Mouse (Mus musculus) liver, adult 2 months (tissue): ENCODE results near the gene Pxdc1. TPM values are rescaled to one million over a fixed set of nuclear protein-coding genes. Genes with fewer than 3 reads are reported as not detected.

Experiments used
- DNase-seq: peaks from one replicate; pipeline ENCODE4 v3.0.0-alpha.2; 2011; ENCODE audit warnings: low read depth, low spot score; ENCODE audit errors: extremely low read depth
- H3K27ac ChIP-seq: fragments of 200-500 bp; replicated peaks from 2 replicates; pipeline ENCODE4 v1.5.1; 2012; ENCODE audit warnings: low read depth, mild to moderate bottlenecking, control low read depth, inconsistent platforms, low read length; ENCODE audit not compliant: insufficient read depth
- H3K27me3 ChIP-seq: fragments of 200-500 bp; 2 replicates; pipeline ENCODE4 v1.6.1; 2012; ENCODE audit warnings: mild to moderate bottlenecking, moderate library complexity, low read length, inconsistent platforms; ENCODE audit not compliant: control insufficient read depth, insufficient read depth
- H3K36me3 ChIP-seq: fragments of 200-500 bp; 2 replicates; pipeline ENCODE4 v1.6.1; 2012; ENCODE audit warnings: low read length, inconsistent platforms; ENCODE audit not compliant: control insufficient read depth, insufficient read depth
- H3K4me1 ChIP-seq: fragments of 200-500 bp; 2 replicates; pipeline ENCODE4 v1.6.1; 2011; ENCODE audit warnings: low read length; ENCODE audit not compliant: control insufficient read depth, insufficient read depth
- H3K4me3 ChIP-seq: fragments of 200-500 bp; 2 replicates; pipeline ENCODE4 v1.5.1; 2011; ENCODE audit warnings: low read depth, mild to moderate bottlenecking, control low read depth, low read length, moderate library complexity; ENCODE audit not compliant: insufficient read depth
- H3K79me2 ChIP-seq: fragments of 200-500 bp; 2 replicates; pipeline ENCODE4 v1.6.1; 2012; ENCODE audit warnings: inconsistent platforms, mild to moderate bottlenecking, low read length, moderate library complexity; ENCODE audit not compliant: control insufficient read depth, insufficient read depth
- H3K9ac ChIP-seq: fragments of 200-500 bp; 2 replicates; pipeline ENCODE4 v1.6.1; 2012; ENCODE audit warnings: low read depth, mild to moderate bottlenecking, control low read depth, inconsistent platforms, low read length
- CTCF ChIP-seq: fragments of 200-500 bp; IDR thresholded peaks from 2 replicates; pipeline ENCODE4 v1.5.1; 2011; ENCODE audit warnings: low read depth, low read length, control low read depth
- POLR2A ChIP-seq: fragments of 200-500 bp; IDR thresholded peaks from 2 replicates; pipeline ENCODE4 v1.6.1; 2011; ENCODE audit warnings: low read length, control low read depth; ENCODE audit not compliant: insufficient read depth; ENCODE audit errors: extremely low read depth
- whole genome bisulfite sequencing: fragments of 180-500 bp; shearing (Covaris S2); methylation state at CpG from one replicate; pipeline ENCODE4 v1.1.7; 2018; 5-methylcytosine and 5-hydroxymethylcytosine counted together
- polyA plus RNA-seq: library from polyadenylated mRNA; depleted of rRNA; stranded (reverse); fragments of >200 nt; gene quantifications from 2 replicates; pipeline ENCODE4 v1.2.3, GENCODE M21; 2012
- total RNA-seq: library from RNA; depleted of rRNA; stranded (reverse); fragments of >200 nt; gene quantifications from 2 replicates; pipeline ENCODE4 v1.2.3, GENCODE M21; 2014

The Pxdc1 gene
- total and polyA plus RNA-seq, 2 experiments, result 93.8 to 108 TPM

GRCm38 (mm10) chr13:34685008-34685765 lies 31.9 kb upstream of the Pxdc1 start:
- H3K27me3 ChIP-seq, result no peaks in the 10 kb centered on the region
- no peaks in the 10 kb centered on the region for H3K79me2 ChIP-seq
- H3K27ac ChIP-seq, result no peak overlapping the region
- H3K4me3 ChIP-seq, result no peak overlapping the region
- DNase-seq, result no peak
- no peak for TF ChIP-seq POLR2A
- no peak for TF ChIP-seq CTCF
- no peaks in the 10 kb centered on the region for H3K4me1 ChIP-seq
- no peaks in the 10 kb centered on the region for H3K36me3 ChIP-seq
- no peak overlapping the region for H3K9ac ChIP-seq
- WGBS, result 84% methylated on average over 7 of the region's 7 CpGs

DNA sequence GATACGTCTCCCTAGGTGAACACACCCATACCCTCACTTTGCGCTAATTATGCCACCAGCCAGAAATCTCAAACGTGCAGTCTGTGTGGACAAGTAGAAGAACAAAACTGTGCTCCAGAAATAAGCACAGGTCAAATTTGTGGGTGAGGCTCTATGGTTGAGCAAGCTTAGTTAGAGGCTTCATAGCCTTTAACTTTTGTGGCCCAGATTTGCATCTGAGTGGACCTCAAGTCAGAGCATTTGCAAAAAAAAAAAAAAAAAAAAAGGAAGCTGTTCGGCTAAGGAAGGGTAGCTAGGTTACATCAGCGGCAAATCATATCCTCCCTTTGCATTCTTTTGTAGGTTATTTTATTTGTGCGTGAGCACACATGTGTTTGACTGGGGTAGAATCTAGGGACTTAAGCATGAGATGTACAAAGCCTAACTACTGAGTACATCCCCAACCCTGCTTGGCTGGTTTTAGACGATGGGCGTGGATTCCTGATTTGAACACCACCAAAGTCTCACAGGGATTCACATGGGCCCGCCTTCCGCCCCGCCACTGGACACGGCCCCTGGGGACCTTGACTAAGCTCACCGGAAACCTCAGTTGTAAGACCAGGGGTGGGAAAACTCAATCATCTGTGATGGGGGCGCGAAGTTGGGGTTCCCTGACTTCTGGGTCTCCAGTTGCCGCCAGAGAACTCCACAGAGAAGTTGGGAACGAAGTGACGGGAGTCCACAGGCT lies 30.6 kb upstream of the Pxdc1 start:
- H3K4me3 ChIP-seq, result no peak overlapping the region
- no peaks in the 10 kb centered on the region for H3K36me3 ChIP-seq
- 93% methylated on average over 18 of the region's 18 CpGs for WGBS
- no peak overlapping the region for H3K9ac ChIP-seq
- TF ChIP-seq CTCF (no peak), POLR2A (no peak)
- no peaks in the 10 kb centered on the region for H3K4me1 ChIP-seq
- no peaks in the 10 kb centered on the region for H3K27me3 ChIP-seq
- H3K79me2 ChIP-seq, result no peaks in the 10 kb centered on the region
- DNase-seq, result no peak
- no peak overlapping the region for H3K27ac ChIP-seq

DNA sequence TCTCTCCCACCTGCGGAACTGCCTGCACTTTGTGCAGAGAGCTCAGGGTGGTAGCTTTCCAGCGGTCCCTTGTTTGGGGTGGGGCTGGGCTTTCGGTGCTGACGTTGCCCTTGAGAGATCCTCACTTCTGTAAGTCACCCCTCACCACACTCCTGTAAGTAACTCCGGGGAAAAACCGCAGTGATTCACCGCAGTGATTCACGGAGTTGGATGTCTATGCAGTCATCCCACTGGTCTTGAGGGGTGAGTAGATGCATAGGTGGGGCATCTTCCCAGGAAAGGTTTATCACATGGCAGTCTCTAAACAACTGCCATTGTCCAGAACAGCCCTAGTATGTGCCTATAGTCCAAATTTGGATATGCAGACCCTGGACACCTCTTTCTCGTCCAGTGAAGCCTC lies 30.0 kb upstream of the Pxdc1 start:
- Histone ChIP-seq H3K27ac (no peak overlapping the region), H3K27me3 (no peaks in the 10 kb centered on the region)
- WGBS, result 89% methylated on average over 9 of the region's 9 CpGs

DNA sequence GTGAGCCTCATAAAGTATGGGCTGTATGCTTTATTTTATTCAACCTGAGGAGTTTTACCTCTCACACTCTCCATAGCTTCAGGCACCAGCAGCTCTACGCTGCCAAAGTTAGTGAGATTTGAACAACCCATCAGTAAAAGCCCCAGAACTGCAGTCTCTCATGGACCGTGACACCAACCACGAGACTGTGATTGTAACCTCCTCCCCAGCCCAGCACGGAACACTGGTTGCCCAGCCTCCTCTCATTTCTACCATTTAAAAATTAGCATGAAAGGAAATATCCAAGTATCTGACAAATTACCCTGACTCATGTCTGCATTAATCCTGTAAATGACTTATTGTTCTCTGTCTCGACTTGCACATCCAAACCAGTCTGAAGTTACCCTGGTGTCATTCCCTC lies 23.2 kb upstream of the Pxdc1 start:
- DNase-seq, result no peak
- Histone ChIP-seq H3K79me2 (no peaks in the 10 kb centered on the region), H3K9ac (no peak overlapping the region), H3K4me1 (no peaks in the 10 kb centered on the region), H3K36me3 (no peaks in the 10 kb centered on the region), H3K27ac (no peak overlapping the region), H3K27me3 (no peaks in the 10 kb centered on the region), H3K4me3 (no peak overlapping the region)
- TF ChIP-seq CTCF (no peak), POLR2A (no peak)
- 95% methylated on average over 5 of the region's 5 CpGs for WGBS

More for the DNA sequence above, 30.0 kb upstream of the Pxdc1 start:
- Histone ChIP-seq H3K4me1 (no peaks in the 10 kb centered on the region), H3K9ac (no peak overlapping the region), H3K36me3 (no peaks in the 10 kb centered on the region), H3K4me3 (no peak overlapping the region), H3K79me2 (no peaks in the 10 kb centered on the region)
- TF ChIP-seq POLR2A, result no peak
- TF ChIP-seq CTCF, result no peak
- DNase-seq, result no peak

DNA sequence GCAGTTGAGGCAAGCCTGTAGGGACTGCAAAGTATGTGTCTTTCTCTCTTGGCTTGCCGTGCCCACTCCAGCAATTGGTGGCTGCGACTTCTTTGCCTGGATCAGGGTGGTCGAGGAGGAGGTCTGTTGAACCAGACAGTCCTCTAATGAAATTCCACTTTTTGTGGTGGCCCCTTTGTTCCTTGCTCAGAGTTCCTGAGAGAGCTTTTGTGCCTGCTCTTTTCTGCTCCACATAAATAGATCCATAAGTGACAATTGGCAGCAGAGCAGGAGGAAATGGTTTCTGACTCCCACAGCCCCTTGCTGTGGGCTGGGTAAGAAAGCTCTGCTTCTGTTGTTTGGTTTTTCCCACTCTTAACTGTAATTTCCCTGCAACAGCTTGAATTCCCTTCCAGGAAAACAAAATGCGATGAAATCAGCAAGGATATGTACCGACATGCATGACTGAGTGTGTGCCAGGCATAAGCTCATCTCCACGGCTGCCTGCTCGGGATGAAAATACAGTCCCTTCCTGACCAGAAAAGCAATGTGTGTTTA lies 22.6 kb upstream of the Pxdc1 start:
- no peak overlapping the region for H3K9ac ChIP-seq
- WGBS, result 79% methylated on average over 7 of the region's 7 CpGs
- H3K79me2 ChIP-seq, result no peaks in the 10 kb centered on the region
- no peak overlapping the region for H3K4me3 ChIP-seq
- no peaks in the 10 kb centered on the region for H3K27me3 ChIP-seq
- TF ChIP-seq POLR2A, result no peak
- TF ChIP-seq CTCF, result no peak
- no peak overlapping the region for H3K27ac ChIP-seq
- no peaks in the 10 kb centered on the region for H3K4me1 ChIP-seq
- no peaks in the 10 kb centered on the region for H3K36me3 ChIP-seq
- DNase-seq, result no peak
